Mouse (Mus musculus): ENCODE results near the gene Fam129b. TPM values are rescaled to one million over a fixed set of nuclear protein-coding genes. Genes with fewer than 3 reads are reported as not detected.

Gene Fam129b
- polyA plus RNA-seq, 1 experiment from 2014 or later = 17.0 TPM

- no peak overlapping the region for H3K27ac ChIP-seq (ENCODE audit: low read depth, low read length)
- ATAC-seq (ENCODE audit: insufficient read depth, low FRiP score, low TSS enrichment) = no peak
- WGBS = 43% methylated on average over 6 of the region's 6 CpGs
- no peaks in the 10 kb centered on the region for H3K36me3 ChIP-seq (ENCODE audit: control insufficient read depth, insufficient read depth, low read length)
- H3K4me1 ChIP-seq (ENCODE audit: control insufficient read depth, insufficient read depth, low read length) = peaks cover 30% of the 10 kb centered on the region
- no peaks in the 10 kb centered on the region for H3K27me3 ChIP-seq (ENCODE audit: control insufficient read depth, insufficient read depth, low read length)
- no peak overlapping the region for H3K9ac ChIP-seq (ENCODE audit: low read length)
- no peak overlapping the region for H3K4me3 ChIP-seq (ENCODE audit: low read depth, low read length)
- DNase-seq (ENCODE audit: low spot score) = no peak
- no peaks in the 10 kb centered on the region for H3K9me3 ChIP-seq (ENCODE audit: control insufficient read depth, low read length)
- H3K4me2 ChIP-seq (ENCODE audit: low read depth) = no peak overlapping the region
These were observed 5.1 kb downstream of the Fam129b start for GRCm38 (mm10) chr2:32881054-32881453.

DNA sequence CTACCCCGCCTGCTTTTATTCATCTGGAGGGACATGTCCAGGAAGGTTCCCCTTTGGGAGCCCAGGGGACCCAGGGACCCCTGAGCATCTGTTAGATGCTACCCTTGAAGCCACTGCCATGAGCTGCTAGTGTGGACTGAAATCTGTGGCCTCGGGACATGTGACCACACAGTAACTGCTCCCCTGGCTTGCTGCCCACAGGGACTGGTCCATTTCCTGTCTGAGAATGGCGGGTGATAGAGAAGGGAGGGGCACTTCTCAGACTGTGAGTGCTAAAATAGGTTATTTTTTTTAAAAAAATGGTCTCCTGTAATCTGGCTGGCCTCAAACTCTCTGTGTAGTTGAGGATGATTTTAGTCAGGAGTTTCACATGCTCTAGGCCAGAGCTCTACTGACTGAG lies 5.8 kb downstream of the Fam129b start:
- Histone ChIP-seq H3K9ac (ENCODE audit: low read length) (no peak overlapping the region), H3K27ac (ENCODE audit: low read depth, low read length) (no peak overlapping the region), H3K36me3 (ENCODE audit: control insufficient read depth, insufficient read depth, low read length) (no peaks in the 10 kb centered on the region), H3K4me1 (ENCODE audit: control insufficient read depth, insufficient read depth, low read length) (peaks cover 27% of the 10 kb centered on the region), H3K9me3 (ENCODE audit: control insufficient read depth, low read length) (no peaks in the 10 kb centered on the region), H3K27me3 (ENCODE audit: control insufficient read depth, insufficient read depth, low read length) (no peaks in the 10 kb centered on the region), H3K4me3 (ENCODE audit: low read depth, low read length) (no peak overlapping the region), H3K4me2 (ENCODE audit: low read depth) (no peak overlapping the region)
- ATAC-seq (ENCODE audit: insufficient read depth, low FRiP score, low TSS enrichment) (no peak), DNase-seq (ENCODE audit: low spot score) (no peak)
- WGBS = 47% methylated on average over 3 of the region's 3 CpGs

DNA sequence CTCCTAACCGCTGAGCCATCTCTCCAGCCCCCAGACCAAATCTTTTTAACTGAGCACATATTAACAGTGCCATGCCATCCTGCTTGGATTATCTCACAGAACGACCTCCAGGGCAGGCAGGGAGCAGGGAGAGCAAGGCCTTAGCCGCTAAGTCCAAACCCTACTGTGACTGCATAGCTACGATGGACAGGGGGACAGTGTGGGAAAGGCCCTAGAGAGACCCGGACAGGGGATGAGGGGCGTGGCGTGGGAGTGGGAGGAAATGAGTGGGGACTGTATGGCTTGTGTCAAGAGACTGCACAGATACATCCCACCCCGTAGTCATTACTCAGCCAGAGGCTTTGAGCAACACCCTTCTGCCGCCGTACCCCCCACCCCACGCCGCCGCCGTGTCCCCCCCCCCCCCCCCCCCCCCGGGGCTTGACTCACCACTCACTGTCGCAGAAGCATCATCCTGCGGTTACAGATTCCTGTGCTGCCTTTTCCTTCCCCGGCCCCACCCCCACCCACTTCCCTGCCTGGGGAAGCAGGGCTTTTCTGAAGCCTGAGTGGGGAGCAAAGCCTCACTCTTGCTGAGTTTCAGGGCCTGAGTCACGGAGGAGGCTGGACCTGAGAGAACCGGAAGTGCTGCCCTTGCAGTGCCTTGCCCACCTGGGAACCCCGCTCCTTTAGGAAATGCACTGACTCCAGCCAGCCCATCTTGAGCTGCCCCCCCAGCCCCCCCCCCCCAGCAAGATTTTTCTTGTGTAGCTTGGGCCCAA lies 6.5 kb downstream of the Fam129b start:
- H3K4me1 ChIP-seq (ENCODE audit: control insufficient read depth, insufficient read depth, low read length) = peaks cover 19% of the 10 kb centered on the region
- DNase-seq (ENCODE audit: low spot score) = no peak
- H3K4me3 ChIP-seq (ENCODE audit: low read depth, low read length) = no peak overlapping the region
- H3K27ac ChIP-seq (ENCODE audit: low read depth, low read length) = no peak overlapping the region
- no peak for ATAC-seq (ENCODE audit: insufficient read depth, low FRiP score, low TSS enrichment)
- H3K9ac ChIP-seq (ENCODE audit: low read length) = no peak overlapping the region
- no peaks in the 10 kb centered on the region for H3K27me3 ChIP-seq (ENCODE audit: control insufficient read depth, insufficient read depth, low read length)
- H3K9me3 ChIP-seq (ENCODE audit: control insufficient read depth, low read length) = no peaks in the 10 kb centered on the region
- WGBS = 78% methylated on average over 15 of the region's 21 CpGs
- H3K4me2 ChIP-seq (ENCODE audit: low read depth) = no peak overlapping the region
- H3K36me3 ChIP-seq (ENCODE audit: control insufficient read depth, insufficient read depth, low read length) = no peaks in the 10 kb centered on the region

DNA sequence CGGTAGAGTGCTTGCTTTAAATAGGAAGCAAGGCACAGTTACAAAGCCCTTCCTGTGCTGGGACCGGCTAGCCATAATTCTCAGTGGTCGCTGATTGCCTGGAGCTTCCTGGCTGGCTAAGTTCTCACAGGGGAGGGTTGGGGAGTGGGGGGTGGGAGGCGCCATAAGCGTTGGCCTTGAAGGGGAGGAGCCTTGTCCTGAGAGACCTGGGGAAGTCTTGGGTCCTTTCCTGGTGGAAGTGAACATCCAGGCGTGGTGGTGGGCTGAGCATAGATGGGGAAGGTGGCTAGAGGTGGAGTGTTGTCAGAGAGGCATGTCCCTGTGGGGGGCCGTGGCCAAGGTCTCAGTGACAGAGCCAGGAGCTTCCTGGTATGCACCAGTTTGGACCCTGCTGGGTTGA lies 8.8 kb downstream of the Fam129b start:
- H3K9ac ChIP-seq (ENCODE audit: low read length) = no peak overlapping the region; the same call in 1 of the 2 replicates
- no peaks in the 10 kb centered on the region for H3K9me3 ChIP-seq (ENCODE audit: control insufficient read depth, low read length)
- no peak overlapping the region for H3K27ac ChIP-seq (ENCODE audit: low read depth, low read length)
- DNase-seq (ENCODE audit: low spot score) = no peak
- ATAC-seq (ENCODE audit: insufficient read depth, low FRiP score, low TSS enrichment) = no peak
- no peaks in the 10 kb centered on the region for H3K36me3 ChIP-seq (ENCODE audit: control insufficient read depth, insufficient read depth, low read length)
- no peak overlapping the region for H3K4me3 ChIP-seq (ENCODE audit: low read depth, low read length)
- H3K4me2 ChIP-seq (ENCODE audit: low read depth) = no peak overlapping the region
- H3K4me1 ChIP-seq (ENCODE audit: control insufficient read depth, insufficient read depth, low read length) = peaks cover 20% of the 10 kb centered on the region
- H3K27me3 ChIP-seq (ENCODE audit: control insufficient read depth, insufficient read depth, low read length) = no peaks in the 10 kb centered on the region
- WGBS = 21% methylated on average over 7 of the region's 7 CpGs

GRCm38 (mm10) chr2:32888029-32888428 lies 12.1 kb downstream of the Fam129b start:
- WGBS = 17% methylated on average over 9 of the region's 9 CpGs
- Histone ChIP-seq H3K27ac (ENCODE audit: low read depth, low read length) (peak overlapping the region; percentile 67), H3K4me1 (ENCODE audit: control insufficient read depth, insufficient read depth, low read length) (peaks cover 11% of the 10 kb centered on the region), H3K4me2 (ENCODE audit: low read depth) (no peak overlapping the region), H3K9me3 (ENCODE audit: control insufficient read depth, low read length) (no peaks in the 10 kb centered on the region), H3K27me3 (ENCODE audit: control insufficient read depth, insufficient read depth, low read length) (no peaks in the 10 kb centered on the region), H3K9ac (ENCODE audit: low read length) (peak overlapping the region; percentile 43), H3K36me3 (ENCODE audit: control insufficient read depth, insufficient read depth, low read length) (no peaks in the 10 kb centered on the region), H3K4me3 (ENCODE audit: low read depth, low read length) (no peak overlapping the region)
- ATAC-seq (ENCODE audit: insufficient read depth, low FRiP score, low TSS enrichment) (no peak), DNase-seq (ENCODE audit: low spot score) (peak; percentile 42)

DNA sequence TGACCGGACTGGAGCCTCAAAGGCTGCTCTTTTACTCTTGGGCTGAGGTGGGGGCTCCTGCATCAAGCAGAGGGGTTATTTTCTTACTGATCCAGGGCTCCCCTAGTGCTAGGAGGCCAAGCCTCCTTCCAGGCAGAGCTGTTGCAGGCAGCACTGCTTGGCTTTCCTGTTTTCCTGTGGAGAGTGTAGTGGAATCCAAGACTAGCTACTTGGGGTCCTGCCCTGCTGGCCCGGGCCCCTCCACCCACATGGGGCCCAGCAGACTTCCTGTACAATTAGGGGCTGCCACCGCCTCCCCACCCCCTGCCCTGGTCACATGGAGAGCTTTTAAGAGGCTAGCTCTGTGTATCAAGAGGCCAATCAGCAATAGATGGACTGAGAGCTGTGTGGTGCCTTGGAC lies 12.6 kb downstream of the Fam129b start:
- DNase-seq (ENCODE audit: low spot score) (peak; percentile 8), ATAC-seq (ENCODE audit: insufficient read depth, low FRiP score, low TSS enrichment) (no peak)
- H3K4me1 ChIP-seq (ENCODE audit: control insufficient read depth, insufficient read depth, low read length) = peaks cover 11% of the 10 kb centered on the region
- WGBS = 30% methylated on average over 3 of the region's 3 CpGs
- peak overlapping the region; percentile 67 for H3K27ac ChIP-seq (ENCODE audit: low read depth, low read length)
- no peak overlapping the region for H3K4me3 ChIP-seq (ENCODE audit: low read depth, low read length)
- no peak overlapping the region for H3K9ac ChIP-seq (ENCODE audit: low read length)
- no peaks in the 10 kb centered on the region for H3K9me3 ChIP-seq (ENCODE audit: control insufficient read depth, low read length)
- H3K4me2 ChIP-seq (ENCODE audit: low read depth) = no peak overlapping the region
- H3K36me3 ChIP-seq (ENCODE audit: control insufficient read depth, insufficient read depth, low read length) = no peaks in the 10 kb centered on the region
- H3K27me3 ChIP-seq (ENCODE audit: control insufficient read depth, insufficient read depth, low read length) = no peaks in the 10 kb centered on the region

DNA sequence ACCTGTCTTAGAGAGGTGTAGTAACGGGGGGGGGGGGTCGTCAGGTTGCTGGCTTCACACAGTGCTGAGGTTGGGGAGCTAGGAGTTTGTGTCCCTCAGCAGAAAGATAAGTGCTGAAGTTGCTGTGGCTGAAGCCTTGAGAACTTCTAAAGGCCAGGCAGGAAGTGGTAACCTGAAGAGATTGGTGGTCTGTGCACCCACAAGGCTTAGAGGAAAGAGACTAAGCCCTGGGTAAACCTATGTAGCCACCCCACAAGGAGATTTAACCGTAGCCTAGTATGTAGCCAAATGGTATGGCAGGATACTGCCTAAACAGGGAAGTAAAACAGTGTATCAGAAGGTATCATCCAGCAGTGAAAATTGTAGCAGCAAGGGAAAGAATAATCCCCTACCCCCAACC lies 14.4 kb downstream of the Fam129b start:
- H3K27ac ChIP-seq (ENCODE audit: low read depth, low read length) = no peak overlapping the region
- no peak for DNase-seq (ENCODE audit: low spot score)
- H3K9ac ChIP-seq (ENCODE audit: low read length) = no peak overlapping the region
- ATAC-seq (ENCODE audit: insufficient read depth, low FRiP score, low TSS enrichment) = no peak
- H3K36me3 ChIP-seq (ENCODE audit: control insufficient read depth, insufficient read depth, low read length) = no peaks in the 10 kb centered on the region
- WGBS = 89% methylated on average over 3 of the region's 3 CpGs
- no peaks in the 10 kb centered on the region for H3K9me3 ChIP-seq (ENCODE audit: control insufficient read depth, low read length)
- H3K4me3 ChIP-seq (ENCODE audit: low read depth, low read length) = no peak overlapping the region
- H3K4me2 ChIP-seq (ENCODE audit: low read depth) = no peak overlapping the region
- H3K4me1 ChIP-seq (ENCODE audit: control insufficient read depth, insufficient read depth, low read length) = peaks cover 6% of the 10 kb centered on the region
- H3K27me3 ChIP-seq (ENCODE audit: control insufficient read depth, insufficient read depth, low read length) = no peaks in the 10 kb centered on the region

DNA sequence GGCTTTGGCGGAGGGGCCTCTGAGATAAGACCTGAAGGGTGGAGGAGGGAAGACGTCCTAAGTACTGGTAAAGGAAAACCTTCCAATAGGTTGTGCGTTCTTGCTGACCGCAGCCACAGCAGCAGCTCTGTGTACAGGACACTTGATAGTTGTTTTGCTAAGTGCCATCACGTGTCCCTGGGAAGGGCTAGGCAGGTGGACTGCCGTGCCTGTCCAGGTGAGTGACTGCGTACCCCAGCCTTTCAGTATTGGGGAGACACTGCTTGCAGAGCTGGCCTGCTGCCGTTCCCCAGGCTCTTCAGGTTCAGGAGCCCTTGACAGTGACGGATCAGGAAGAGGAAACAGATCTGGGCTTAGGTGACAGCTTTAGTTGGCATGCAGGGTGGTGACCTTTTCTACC lies 15.4 kb downstream of the Fam129b start:
- ATAC-seq (ENCODE audit: insufficient read depth, low FRiP score, low TSS enrichment) = no peak
- Histone ChIP-seq H3K4me2 (ENCODE audit: low read depth) (no peak overlapping the region), H3K36me3 (ENCODE audit: control insufficient read depth, insufficient read depth, low read length) (no peaks in the 10 kb centered on the region), H3K9me3 (ENCODE audit: control insufficient read depth, low read length) (no peaks in the 10 kb centered on the region), H3K9ac (ENCODE audit: low read length) (no peak overlapping the region), H3K4me1 (ENCODE audit: control insufficient read depth, insufficient read depth, low read length) (peaks cover 8% of the 10 kb centered on the region), H3K27ac (ENCODE audit: low read depth, low read length) (no peak overlapping the region), H3K4me3 (ENCODE audit: low read depth, low read length) (no peak overlapping the region), H3K27me3 (ENCODE audit: control insufficient read depth, insufficient read depth, low read length) (no peaks in the 10 kb centered on the region)
- 78% methylated on average over 9 of the region's 9 CpGs for WGBS
- DNase-seq (ENCODE audit: low spot score) = no peak

GRCm38 (mm10) chr2:32892490-32892889 lies 16.6 kb downstream of the Fam129b start:
- Histone ChIP-seq H3K4me3 (ENCODE audit: low read depth, low read length) (no peak overlapping the region), H3K4me2 (ENCODE audit: low read depth) (no peak overlapping the region), H3K4me1 (ENCODE audit: control insufficient read depth, insufficient read depth, low read length) (peaks cover 11% of the 10 kb centered on the region), H3K36me3 (ENCODE audit: control insufficient read depth, insufficient read depth, low read length) (no peaks in the 10 kb centered on the region), H3K9me3 (ENCODE audit: control insufficient read depth, low read length) (no peaks in the 10 kb centered on the region), H3K27me3 (ENCODE audit: control insufficient read depth, insufficient read depth, low read length) (no peaks in the 10 kb centered on the region), H3K27ac (ENCODE audit: low read depth, low read length) (no peak overlapping the region), H3K9ac (ENCODE audit: low read length) (no peak overlapping the region)
- DNase-seq (ENCODE audit: low spot score) (no peak), ATAC-seq (ENCODE audit: insufficient read depth, low FRiP score, low TSS enrichment) (no peak)
- WGBS = 93% methylated on average over 14 of the region's 14 CpGs

Measured in neural tube, embryonic 11.5 days (tissue).